Mouse (Mus musculus): Measurements from ENCODE around the gene Med27.

The Med27 gene

GRCm38 (mm10) chr2:29346629-29347271, at the start of gene Med27:
Med27 (plus strand) TSS chr2:29346819.
- in situ Hi-C loops (cut with MboI, MseI) = no loop called here

GRCm38 (mm10) chr2:29309966-29310365, 36.7 kb upstream of the Med27 start:
- in situ Hi-C loops (cut with MboI, MseI) = loop anchor here (10.0 kb wide), 1 partner anchor 515 kb away; no protein-coding TSS in a partner anchor

GRCm38 (mm10) chr2:29312058-29312457, 34.6 kb upstream of the Med27 start:
- in situ Hi-C loops (cut with MboI, MseI) = loop anchor here (10.0 kb wide), 1 partner anchor 517 kb away; no protein-coding TSS in a partner anchor

GRCm38 (mm10) chr2:29317906-29318470, 28.6 kb upstream of the Med27 start:
- in situ Hi-C loops (cut with MboI, MseI) = loop anchor here (10.0 kb wide), 1 partner anchor 523 kb away; no protein-coding TSS in a partner anchor

GRCm38 (mm10) chr2:29318596-29318995, 28.0 kb upstream of the Med27 start:
- in situ Hi-C loops (cut with MboI, MseI) = loop anchor here (10.0 kb wide), 1 partner anchor 524 kb away; no protein-coding TSS in a partner anchor

- in situ Hi-C loops (cut with MboI, MseI) = no loop called here
These were observed 26.3 kb upstream of the Med27 start for GRCm38 (mm10) chr2:29320229-29320751.

- in situ Hi-C loops (cut with MboI, MseI) = no loop called here
These were observed 25.8 kb upstream of the Med27 start for GRCm38 (mm10) chr2:29320780-29321179.

- in situ Hi-C loops (cut with MboI, MseI) = no loop called here
These were observed 22.2 kb upstream of the Med27 start for GRCm38 (mm10) chr2:29324456-29324855.

- in situ Hi-C loops (cut with MboI, MseI) = loop anchor here (10.0 kb wide), 1 partner anchor 414 kb away; no protein-coding TSS in a partner anchor
These were observed 16.1 kb upstream of the Med27 start for GRCm38 (mm10) chr2:29330471-29330870.

GRCm38 (mm10) chr2:29338396-29338795, 8.2 kb upstream of the Med27 start:
- in situ Hi-C loops (cut with MboI, MseI) = loop anchor here (10.0 kb wide), 1 partner anchor 406 kb away; no protein-coding TSS in a partner anchor

- in situ Hi-C loops (cut with MboI, MseI) = no loop called here
These were observed 12.2 kb downstream of the Med27 start for GRCm38 (mm10) chr2:29358696-29359375.

GRCm38 (mm10) chr2:29360956-29361355, 14.3 kb downstream of the Med27 start:
- in situ Hi-C loops (cut with MboI, MseI) = no loop called here

- in situ Hi-C loops (cut with MboI, MseI) = no loop called here
These were observed 18.5 kb downstream of the Med27 start for GRCm38 (mm10) chr2:29365000-29365695.

- in situ Hi-C loops (cut with MboI, MseI) = no loop called here
These were observed 22.1 kb downstream of the Med27 start for GRCm38 (mm10) chr2:29368730-29369129.

GRCm38 (mm10) chr2:29372176-29372575, 25.6 kb downstream of the Med27 start:
- in situ Hi-C loops (cut with MboI, MseI) = no loop called here

GRCm38 (mm10) chr2:29381683-29382082, 35.1 kb downstream of the Med27 start:
- in situ Hi-C loops (cut with MboI, MseI) = no loop called here

GRCm38 (mm10) chr2:29382583-29382982, 36.0 kb downstream of the Med27 start:
- in situ Hi-C loops (cut with MboI, MseI) = no loop called here

- in situ Hi-C loops (cut with MboI, MseI) = no loop called here
These were observed 36.5 kb downstream of the Med27 start for GRCm38 (mm10) chr2:29383133-29383532.

- in situ Hi-C loops (cut with MboI, MseI) = no loop called here
These were observed 38.8 kb downstream of the Med27 start for GRCm38 (mm10) chr2:29385405-29385804.

- in situ Hi-C loops (cut with MboI, MseI) = no loop called here
These were observed 40.6 kb downstream of the Med27 start for GRCm38 (mm10) chr2:29387268-29387667.

GRCm38 (mm10) chr2:29388937-29389336, 42.3 kb downstream of the Med27 start:
- in situ Hi-C loops (cut with MboI, MseI) = no loop called here

- in situ Hi-C loops (cut with MboI, MseI) = no loop called here
These were observed 44.5 kb downstream of the Med27 start for GRCm38 (mm10) chr2:29391086-29391485.

Data from T-helper 1 cell (primary cell).